Mouse (Mus musculus) liver, embryonic 14.5 days (tissue): Measurements from ENCODE around the gene Ctnnd2.

Source experiments
- CTCF ChIP-seq: IDR thresholded peaks from 2 replicates; pipeline ENCODE4 v1.5.1; 2016; ENCODE audit warnings: antibody characterized with exemption, low read depth, control low read depth
- EP300 ChIP-seq: IDR thresholded peaks from 2 replicates; pipeline ENCODE4 v1.6.1; 2016; ENCODE audit warnings: antibody characterized with exemption, low read depth

DNA sequence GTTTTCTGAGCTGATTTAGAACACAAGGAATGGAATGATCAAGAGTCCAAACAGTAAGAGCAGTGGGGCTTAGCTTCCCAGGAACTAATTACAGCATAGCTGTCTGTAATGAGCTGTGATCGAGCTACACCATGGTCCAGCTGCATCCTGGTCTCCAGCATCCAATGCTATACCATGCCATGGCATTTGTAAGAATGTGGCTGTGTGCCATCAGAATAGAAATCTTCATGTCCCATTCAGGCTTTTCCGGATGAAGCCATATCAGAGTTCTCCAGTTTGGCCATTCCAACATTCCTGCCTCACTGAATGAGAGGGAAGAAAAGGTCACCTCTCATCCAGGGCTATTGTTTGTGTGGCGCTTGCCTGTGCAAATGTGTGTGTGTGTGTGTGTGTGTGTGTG lies 823.0 kb downstream of the Ctnnd2 start:
- TF ChIP-seq CTCF (no peak), EP300 (no peak)
